Mouse (Mus musculus) layer of hippocampus, adult 6 months (tissue): ENCODE results near the gene Odf3b. TPM values are rescaled to one million over a fixed set of nuclear protein-coding genes. Genes with fewer than 3 reads are reported as not detected.

ENCODE experiments used
- long read RNA-seq, 2 experiments: library from polyadenylated mRNA; unstranded; transcript quantifications; one replicate each; pipeline ENCODE4 v2.0.0; 2019 to 2020
- polyA plus RNA-seq: library from polyadenylated mRNA; unstranded; fragments of <200 nt; fragmentation: Nextera tagmentation; gene quantifications from 2 replicates; pipeline ENCODE4 v1.2.3, GENCODE M21; 2021

The Odf3b gene
- polyA plus RNA-seq = 4.6 and 7.3 TPM in 2 replicates
- long read RNA-seq, experiment 1, partial matches to known transcripts = 0 of 6 reads
- long read RNA-seq, experiment 1, other reads (novel, unspliced or antisense) = 4 of 6 reads
- long read RNA-seq, experiment 2, partial matches to known transcripts = 0 of 4 reads
- long read RNA-seq, experiment 2, other reads (novel, unspliced or antisense) = 0 of 4 reads

DNA sequence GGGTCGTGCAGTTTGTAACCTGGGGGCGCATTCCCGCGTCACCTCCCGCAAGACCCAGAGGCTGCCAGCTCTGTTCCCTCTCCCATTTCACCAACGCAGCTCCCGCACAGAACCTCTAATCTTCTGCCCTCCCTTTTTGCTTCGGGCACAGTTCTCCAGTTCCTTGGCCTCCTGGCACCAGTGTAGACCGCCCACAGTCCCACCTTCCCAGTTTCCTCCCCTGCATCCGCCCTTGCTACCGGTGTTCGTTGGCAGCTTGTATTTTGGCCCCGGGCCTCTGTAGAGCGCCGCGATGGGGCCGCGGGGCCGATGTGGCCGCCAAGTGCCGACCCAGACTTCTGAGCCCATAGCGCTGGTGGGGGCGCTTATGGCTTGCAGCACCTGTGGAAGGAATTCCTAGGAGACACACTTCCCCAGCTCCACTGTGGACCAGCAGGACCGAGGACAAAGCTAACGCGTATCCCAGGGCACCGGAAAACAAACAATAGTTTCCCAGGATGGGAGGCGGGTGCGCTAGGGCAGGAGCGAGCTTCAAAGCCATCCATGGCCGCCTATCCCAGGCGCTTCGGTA, at the start of gene Odf3b:
Odf3b (minus strand) TSS at position 452 of the 571 bp plus-strand sequence.

DNA sequence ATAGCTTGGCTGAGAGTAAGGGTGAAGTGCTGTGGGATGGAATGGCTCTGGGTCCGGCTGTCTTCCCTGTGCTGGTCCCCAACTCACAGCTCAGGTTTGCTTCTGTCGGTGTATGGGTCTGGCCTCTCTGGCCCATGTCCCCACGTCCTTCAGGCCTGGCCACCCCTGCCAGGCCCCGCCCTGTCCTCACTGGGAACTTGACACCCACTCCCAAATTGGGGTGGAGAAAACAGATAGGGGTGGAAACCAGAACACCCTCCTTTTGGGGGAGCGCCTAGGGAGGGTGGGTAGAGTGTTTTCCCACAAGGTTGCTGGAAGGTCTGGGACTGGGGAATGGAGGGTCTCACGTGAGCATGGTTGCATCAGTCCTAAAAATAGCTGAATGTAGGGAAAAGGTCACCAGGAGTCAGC, 46.6 kb upstream of the Odf3b start, which contains the start of gene Cpt1b:
Cpt1b (minus strand) TSS at position 153 of the 411 bp plus-strand sequence.

DNA sequence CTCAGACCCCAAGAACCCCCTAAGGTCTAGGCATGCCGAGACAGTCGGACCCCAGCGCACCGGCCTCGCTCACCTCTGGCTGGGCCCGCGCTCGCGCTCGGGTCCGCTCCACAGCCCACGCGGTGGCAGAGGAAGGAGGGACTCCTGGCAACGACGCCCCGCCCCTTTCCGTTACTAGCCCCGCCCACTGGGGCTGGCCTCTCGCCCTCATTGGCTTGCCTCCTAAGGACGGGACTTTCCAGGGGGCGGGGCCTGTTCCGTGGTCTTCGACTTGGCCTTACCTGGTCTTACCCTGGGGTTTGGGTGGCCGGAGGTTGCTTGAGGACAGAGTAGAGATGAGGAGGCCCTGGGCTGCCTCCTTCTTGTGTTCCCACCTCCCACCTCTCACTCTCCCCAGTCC, 31.0 kb upstream of the Odf3b start, which contains the start of gene Syce3:
Syce3 (minus strand) TSS at position 386 of the 400 bp plus-strand sequence.

DNA sequence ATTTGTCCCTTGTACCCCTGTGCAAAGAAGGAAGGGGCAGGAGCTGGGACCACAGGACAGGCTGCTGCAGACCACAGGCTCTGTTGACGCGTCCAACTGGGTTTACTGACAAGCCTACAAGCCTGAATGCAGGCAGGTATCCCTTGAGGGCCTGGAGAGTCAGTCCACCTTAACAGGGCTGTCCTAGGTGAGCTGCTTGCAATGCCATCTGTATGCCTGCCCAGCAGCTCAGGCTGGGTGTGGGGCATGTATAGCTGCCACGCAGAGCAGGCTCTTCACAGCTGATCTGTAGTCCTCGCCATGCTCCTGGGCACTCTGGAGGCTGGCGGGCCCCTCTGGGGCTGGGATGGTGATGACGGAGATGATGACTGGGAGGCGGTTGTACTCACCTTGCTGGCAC, 5.5 kb upstream of the Odf3b start, which contains the start of gene Klhdc7b:
Klhdc7b (plus strand) TSS at position 301 of the 400 bp plus-strand sequence.

DNA sequence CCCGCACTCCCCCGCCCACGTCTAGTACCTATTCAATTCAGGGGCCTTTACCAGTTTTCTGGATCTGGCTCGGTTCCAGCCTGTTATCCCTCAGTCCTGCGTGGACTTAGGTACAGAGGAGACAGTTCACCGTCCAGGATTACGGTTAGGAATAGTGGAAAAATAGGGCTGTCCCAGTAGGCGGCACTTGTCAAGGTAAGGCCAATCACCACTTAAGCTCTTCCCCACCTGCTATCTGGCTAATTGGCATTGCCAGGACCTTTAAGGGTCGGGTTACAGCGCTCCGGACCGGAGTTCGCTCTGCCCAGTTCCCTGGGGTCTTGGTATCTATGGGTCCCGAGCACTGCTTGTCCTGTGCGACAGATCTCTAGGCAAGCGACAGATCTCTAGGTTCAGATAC, 2.1 kb downstream of the Odf3b start, which contains the start of gene Tymp:
Tymp (minus strand) TSS at position 83 of the 400 bp plus-strand sequence.

DNA sequence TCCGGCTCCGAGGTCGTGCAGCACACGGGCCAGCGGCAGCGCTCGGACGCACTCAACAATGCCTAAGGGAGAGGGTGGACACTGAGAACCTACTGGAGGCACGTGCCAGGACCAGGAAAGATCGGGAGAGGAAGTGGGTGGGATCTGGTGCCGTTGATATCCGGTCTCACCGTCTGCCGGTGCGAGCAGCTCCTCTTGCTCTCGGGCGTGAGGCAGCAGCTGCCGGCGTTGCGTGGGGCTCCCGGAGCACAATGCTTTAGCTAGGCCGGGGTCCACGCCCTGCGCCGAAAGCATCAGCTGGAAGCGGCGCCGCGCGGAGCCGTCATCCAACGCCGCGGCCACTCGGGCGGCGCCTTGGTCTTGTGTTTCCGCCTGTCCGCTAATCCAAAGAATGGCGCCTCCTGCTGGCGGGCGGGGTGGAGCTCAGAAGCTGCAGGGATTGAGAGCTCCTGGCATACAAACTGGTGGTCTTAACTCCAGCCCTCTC, 5.3 kb downstream of the Odf3b start, which contains the start of gene Sco2:
Sco2 (minus strand) TSS at position 85 of the 487 bp plus-strand sequence.

DNA sequence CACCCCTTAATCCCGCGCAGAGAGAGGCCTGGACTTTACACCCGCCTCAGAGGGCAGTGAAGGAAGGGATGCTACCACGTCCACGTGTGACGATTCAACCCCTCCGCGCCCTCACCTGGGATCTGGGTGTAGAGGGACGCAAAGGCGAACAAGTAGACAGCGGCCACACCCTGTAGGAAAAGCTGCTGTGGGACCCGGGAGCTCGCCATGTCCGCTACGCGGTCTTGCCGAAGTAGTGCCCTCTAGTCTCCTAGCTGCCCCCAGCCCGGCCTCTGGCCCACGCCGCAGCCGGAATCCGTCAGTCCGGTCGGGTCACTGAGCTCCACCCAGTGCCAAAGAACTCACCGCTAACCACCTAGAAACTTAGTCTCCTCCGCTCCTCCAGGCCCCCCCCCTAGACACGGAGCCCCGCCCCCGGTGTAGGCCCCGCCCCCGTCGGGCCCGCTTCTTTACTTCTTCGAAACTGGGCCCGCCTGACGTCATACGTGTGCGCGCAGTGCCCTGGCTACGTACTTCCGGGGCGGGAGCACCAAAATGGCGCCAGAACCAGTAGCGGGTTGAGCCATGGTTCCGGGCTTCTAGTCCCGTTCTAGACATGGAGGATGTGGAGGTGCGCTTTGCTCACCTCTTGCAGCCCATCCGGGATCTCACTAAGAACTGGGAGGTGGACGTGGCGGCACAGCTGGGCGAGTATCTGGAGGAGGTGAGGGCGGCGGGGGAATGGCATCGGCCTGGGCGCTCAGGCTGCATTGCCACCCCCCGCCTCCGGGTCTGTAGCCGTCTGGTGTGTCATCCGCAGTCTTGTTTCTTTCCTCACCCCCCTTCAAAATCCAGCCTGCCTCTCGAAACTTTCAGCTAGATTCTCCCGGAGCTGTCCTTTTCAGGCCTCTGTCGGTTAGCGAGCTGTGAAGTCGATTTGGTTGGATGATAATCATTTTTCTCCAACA, 23.6 kb downstream of the Odf3b start, which contains the start of the genes Lmf2 and Ncaph2:
Lmf2 (minus strand) TSS at position 419 of the 947 bp plus-strand sequence.
Ncaph2 (plus strand) TSS at position 479 of the 947 bp plus-strand sequence.

DNA sequence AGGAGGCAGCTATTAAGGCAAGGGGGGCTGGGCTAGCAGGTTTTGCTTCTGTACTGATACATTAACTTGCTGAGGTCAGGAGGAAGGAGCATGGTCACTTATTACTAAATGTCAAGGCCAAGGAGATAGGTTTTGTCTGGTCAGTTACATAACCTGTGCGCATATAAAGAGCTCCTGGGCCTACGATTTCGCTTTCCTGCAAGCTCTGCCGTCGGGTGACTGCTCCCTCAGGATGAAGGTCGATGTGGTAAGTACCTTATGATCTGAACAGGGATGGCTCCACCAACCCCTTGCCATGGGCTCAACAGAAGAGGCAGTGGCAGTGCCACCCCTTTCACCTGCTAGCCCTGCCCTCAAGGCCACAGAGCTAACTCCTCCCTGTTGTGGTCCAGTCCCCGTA, 44.8 kb downstream of the Odf3b start, which contains the start of gene Miox:
Miox (plus strand) TSS at position 128 of the 400 bp plus-strand sequence.

Other genes starting within 250 kb of the Odf3b start
- 2.2 and 2.5 TPM in 2 replicates for gene Mapk12, start 238.6 kb downstream of the Odf3b start, polyA plus RNA-seq
- gene Mapk11, start 229.7 kb downstream of the Odf3b start, polyA plus RNA-seq = 7.8 and 10.5 TPM in 2 replicates
- gene Plxnb2, start 198.5 kb downstream of the Odf3b start, polyA plus RNA-seq = 17.0 and 24.8 TPM in 2 replicates
- gene Dennd6b, start 182.8 kb downstream of the Odf3b start, polyA plus RNA-seq = 11.3 and 11.9 TPM in 2 replicates
- gene Ppp6r2, start 167.7 kb downstream of the Odf3b start, polyA plus RNA-seq = 91.7 and 92.3 TPM in 2 replicates
- gene Sbf1, start 64.0 kb downstream of the Odf3b start, polyA plus RNA-seq = 100 and 139 TPM in 2 replicates
- not detected in 2 replicates for gene Adm2, start 56.6 kb downstream of the Odf3b start, polyA plus RNA-seq
- not detected in 2 replicates for gene Miox, start 44.9 kb downstream of the Odf3b start, polyA plus RNA-seq
- gene Lmf2, start 23.6 kb downstream of the Odf3b start, polyA plus RNA-seq = 9.0 and 10.3 TPM in 2 replicates
- 68.4 and 73.8 TPM in 2 replicates for gene Ncaph2, start 23.6 kb downstream of the Odf3b start, polyA plus RNA-seq
- gene Sco2, start 5.4 kb downstream of the Odf3b start, polyA plus RNA-seq = 53.7 and 59.4 TPM in 2 replicates
- gene Tymp, start 2.2 kb downstream of the Odf3b start, polyA plus RNA-seq = 5.7 and 7.5 TPM in 2 replicates
- gene Klhdc7b, start 5.6 kb upstream of the Odf3b start, polyA plus RNA-seq = 0.18 and 0.36 TPM in 2 replicates
- gene Syce3, start 31.2 kb upstream of the Odf3b start, polyA plus RNA-seq = not detected in 2 replicates
- 0.16 and 0.46 TPM in 2 replicates for gene Cpt1b, start 46.6 kb upstream of the Odf3b start, polyA plus RNA-seq
- 2.9 and 3.1 TPM in 2 replicates for gene C730034F03Rik, start 50.3 kb upstream of the Odf3b start, polyA plus RNA-seq
- not detected in 2 replicates for gene Gm44502, start 50.4 kb upstream of the Odf3b start, polyA plus RNA-seq
- 26.6 and 31.1 TPM in 2 replicates for gene Chkb, start 50.6 kb upstream of the Odf3b start, polyA plus RNA-seq
- 48.0 and 53.4 TPM in 2 replicates for gene Mapk8ip2, start 74.6 kb upstream of the Odf3b start, polyA plus RNA-seq
- gene Arsa, start 98.1 kb upstream of the Odf3b start, polyA plus RNA-seq = 20.7 and 22.6 TPM in 2 replicates
- gene Shank3, start 120.3 kb upstream of the Odf3b start, polyA plus RNA-seq = 3.9 and 5.5 TPM in 2 replicates
- gene Acr, start 189.0 kb upstream of the Odf3b start, polyA plus RNA-seq = 0.19 TPM in 1 of 2 replicates, not detected in the other
- 16.6 and 19.0 TPM in 2 replicates for gene Rabl2, start 212.6 kb upstream of the Odf3b start, polyA plus RNA-seq